Mouse (Mus musculus) MEL (cell line): ENCODE results near the gene Lrtm2. TPM values are rescaled to one million over a fixed set of nuclear protein-coding genes. Genes with fewer than 3 reads are reported as not detected.

ENCODE experiments used
- DNase-seq: peaks from one replicate; pipeline ENCODE4 v3.0.0; 2011; ENCODE audit warnings: low read depth, low spot score
- H3K27ac ChIP-seq: 2 replicates; pipeline ENCODE4 v1.5.1; 2012; ENCODE audit warnings: low read depth, mild to moderate bottlenecking, control low read depth, low read length, moderate library complexity; ENCODE audit not compliant: control insufficient read depth
- H3K27me3 ChIP-seq, 2 experiments: fragments of 150-350 bp in 1 of 2; sonication (generic) in 1 of 2; 2 replicates each; pipeline ENCODE4 v1.6.1; 2012; ENCODE audit warnings: low read length in 2 of 2, mild to moderate bottlenecking in 2 of 2, improper control_type of control experiment in 1 of 2, moderate library complexity in 1 of 2; ENCODE audit not compliant: insufficient read depth in 2 of 2, control insufficient read depth in 1 of 2
- H3K36me3 ChIP-seq, 2 experiments: 2 replicates each; pipeline ENCODE4 v1.6.1; 2012 to 2014; ENCODE audit warnings: low read length in 2 of 2, improper control_type of control experiment in 1 of 2, inconsistent platforms in 1 of 2, mild to moderate bottlenecking in 1 of 2; ENCODE audit not compliant: insufficient read depth in 2 of 2, control insufficient read depth in 1 of 2
- H3K4me1 ChIP-seq, 2 experiments: fragments of 150-350 bp in 1 of 2; sonication (generic) in 1 of 2; 2 replicates each; pipeline ENCODE4 v1.6.1; 2012; ENCODE audit warnings: low read length in 2 of 2, improper control_type of control experiment in 1 of 2, mild to moderate bottlenecking in 1 of 2; ENCODE audit not compliant: insufficient read depth in 2 of 2, control insufficient read depth in 1 of 2
- H3K4me3 ChIP-seq, 2 experiments: fragments of 150-350 bp in 1 of 2; sonication (generic) in 1 of 2; 2 replicates each; pipeline ENCODE4 v1.5.1; 2012; ENCODE audit warnings: low read depth in 2 of 2, low read length in 2 of 2, mild to moderate bottlenecking in 2 of 2, moderate library complexity in 2 of 2, control low read depth in 1 of 2, improper control_type of control experiment in 1 of 2; ENCODE audit not compliant: control insufficient read depth in 1 of 2, insufficient read depth in 1 of 2
- H3K79me2 ChIP-seq: 2 replicates; pipeline ENCODE4 v1.6.1; 2012; ENCODE audit warnings: mild to moderate bottlenecking, low read length, moderate library complexity; ENCODE audit not compliant: control insufficient read depth, poor library complexity, insufficient read depth
- H3K9ac ChIP-seq: 2 replicates; pipeline ENCODE4 v1.6.1; 2012; ENCODE audit warnings: low read depth, mild to moderate bottlenecking, control low read depth, low read length, moderate library complexity; ENCODE audit not compliant: control insufficient read depth, poor library complexity, severe bottlenecking
- H3K9me3 ChIP-seq: fragments of 150-350 bp; sonication (generic); replicated peaks from 2 replicates; pipeline ENCODE4 v1.6.1; 2012; ENCODE audit warnings: mild to moderate bottlenecking, low read length, improper control_type of control experiment, moderate library complexity; ENCODE audit not compliant: insufficient read depth
- CHD1 ChIP-seq: IDR thresholded peaks from 2 replicates; pipeline ENCODE4 v1.6.1; 2012; ENCODE audit warnings: low read depth, mild to moderate bottlenecking, inconsistent platforms, low read length, improper control_type of control experiment
- ETS1 ChIP-seq: IDR thresholded peaks from 2 replicates; pipeline ENCODE4 v1.6.1; 2012; ENCODE audit warnings: low read depth, mild to moderate bottlenecking, inconsistent platforms, low read length, improper control_type of control experiment, moderate library complexity
- GABPA ChIP-seq: IDR thresholded peaks from 2 replicates; pipeline ENCODE4 v1.6.1; 2012; ENCODE audit warnings: low read depth, mild to moderate bottlenecking, inconsistent platforms, low read length, improper control_type of control experiment, moderate library complexity
- KAT2A ChIP-seq: conservative IDR thresholded peaks from 2 replicates; pipeline ENCODE4 v1.6.1; 2012; ENCODE audit warnings: low read depth, low read length, improper control_type of control experiment, inconsistent platforms
- MEF2A ChIP-seq: IDR thresholded peaks from 2 replicates; pipeline ENCODE4 v1.6.1; 2014; ENCODE audit warnings: low read depth, mild to moderate bottlenecking, inconsistent platforms, low read length, improper control_type of control experiment; ENCODE audit not compliant: poor library complexity, insufficient replicate concordance, severe bottlenecking; ENCODE audit errors: extremely low read depth
- MXI1 ChIP-seq: IDR thresholded peaks from 2 replicates; pipeline ENCODE4 v1.6.1; 2011; ENCODE audit warnings: mild to moderate bottlenecking, low read depth, low read length, improper control_type of control experiment
- MYC ChIP-seq: IDR thresholded peaks from 2 replicates; pipeline ENCODE4 v1.6.1; 2011; ENCODE audit warnings: low read depth, mild to moderate bottlenecking, low read length, improper control_type of control experiment, moderate library complexity
- NRF1 ChIP-seq: IDR thresholded peaks from 2 replicates; pipeline ENCODE4 v1.6.1; 2014; ENCODE audit warnings: low read depth, mild to moderate bottlenecking, inconsistent platforms, low read length, improper control_type of control experiment, moderate library complexity; ENCODE audit not compliant: poor library complexity, insufficient read depth, severe bottlenecking
- POLR2A ChIP-seq, 2 experiments: IDR thresholded peaks; 2 replicates each; pipeline ENCODE4 v1.6.1; 2011 to 2012; ENCODE audit warnings: low read length in 2 of 2, mild to moderate bottlenecking in 2 of 2, control low read depth in 1 of 2, improper control_type of control experiment in 1 of 2, low read depth in 1 of 2, moderate library complexity in 1 of 2; ENCODE audit not compliant: control insufficient read depth in 1 of 2, insufficient read depth in 1 of 2, poor library complexity in 1 of 2
- RAD21 ChIP-seq: IDR thresholded peaks from 2 replicates; pipeline ENCODE4 v1.6.1; 2011; ENCODE audit warnings: mild to moderate bottlenecking, low read depth, low read length, improper control_type of control experiment
- RCOR1 ChIP-seq: IDR thresholded peaks from 2 replicates; pipeline ENCODE4 v1.6.1; 2012; ENCODE audit warnings: low read depth, mild to moderate bottlenecking, inconsistent platforms, low read length, improper control_type of control experiment
- SMC3 ChIP-seq: IDR thresholded peaks from 2 replicates; pipeline ENCODE4 v1.6.1; 2011; ENCODE audit warnings: low read depth, low read length, improper control_type of control experiment
- TAL1 ChIP-seq: IDR thresholded peaks from 2 replicates; pipeline ENCODE4 v1.6.1; 2012; ENCODE audit warnings: mild to moderate bottlenecking, inconsistent platforms, low read length, moderate library complexity, mixed read lengths
- TBP ChIP-seq: IDR thresholded peaks from 2 replicates; pipeline ENCODE4 v1.8.0; 2011; ENCODE audit warnings: low read depth, low read length, improper control_type of control experiment
- TCF12 ChIP-seq: IDR thresholded peaks from 2 replicates; pipeline ENCODE4 v1.6.1; 2014; ENCODE audit warnings: low read depth, mild to moderate bottlenecking, inconsistent platforms, low read length, improper control_type of control experiment, moderate library complexity
- ZC3H11A ChIP-seq: IDR thresholded peaks from 2 replicates; pipeline ENCODE4 v1.6.1; 2012; ENCODE audit warnings: low read depth, mild to moderate bottlenecking, inconsistent platforms, low read length, improper control_type of control experiment
- ZMIZ1 ChIP-seq: IDR thresholded peaks from 2 replicates; pipeline ENCODE4 v1.6.1; 2012; ENCODE audit warnings: low read depth, mild to moderate bottlenecking, inconsistent platforms, low read length, improper control_type of control experiment, moderate library complexity
- polyA plus RNA-seq, 2 experiments: library from polyadenylated mRNA; stranded (reverse) in 1 of 2; unstranded in 1 of 2; fragments of >175 nt in 1 of 2; fragments of >200 nt in 1 of 2; gene quantifications; 2 replicates each; pipeline versions ENCODE4 v1.2.1 to v1.2.4; 2012; ENCODE audit warnings: low replicate concordance in 2 of 2, low read depth in 1 of 2; ENCODE audit not compliant: insufficient read length in 2 of 2, insufficient read depth in 1 of 2, missing spikeins in 1 of 2
- total RNA-seq: library from RNA; depleted of rRNA; stranded (reverse); fragments of 300-350 nt; gene quantifications from 2 replicates; pipeline ENCODE4 v1.2.3, GENCODE M21; 2012

Lrtm2 gene
- total and polyA plus RNA-seq, 3 experiments = not detected

DNA sequence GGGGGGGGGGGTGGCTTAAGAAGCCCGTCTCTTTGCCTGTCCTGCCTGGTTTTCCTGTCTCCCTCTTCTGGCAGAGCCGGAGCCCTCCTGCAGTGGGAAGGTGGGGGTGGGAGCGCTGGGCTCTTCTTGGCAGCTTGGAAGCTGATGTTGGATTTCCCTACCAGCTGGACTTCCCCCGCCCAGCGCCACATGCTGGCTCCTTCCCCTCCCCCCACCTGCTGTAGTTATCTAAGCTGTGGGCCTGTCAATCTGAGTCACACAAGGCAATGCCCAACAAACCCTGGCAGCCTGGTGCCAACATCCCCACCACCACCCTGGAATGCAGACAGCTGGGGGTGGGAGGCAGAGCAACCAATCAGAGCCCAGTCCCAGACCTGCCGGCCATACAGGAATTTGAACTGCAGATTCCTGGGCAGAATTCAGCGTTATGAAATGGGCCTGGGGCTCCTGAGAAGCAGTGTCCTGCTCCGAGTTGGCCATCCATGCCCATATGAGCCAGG lies 1.3 kb downstream of the Lrtm2 start:
- Histone ChIP-seq H3K9ac (no peak overlapping the region), H3K4me1 (no peaks in the 10 kb centered on the region), H3K36me3 (no peaks in the 10 kb centered on the region), H3K27me3 (peaks cover 0 to 3% of the 10 kb centered on the region in 2 experiments; a peak in 1 of 4 replicates), H3K27ac (no peak overlapping the region), H3K4me3 (no peak overlapping the region), H3K79me2 (no peaks in the 10 kb centered on the region), H3K9me3 (no peaks in the 10 kb centered on the region)
- DNase-seq = no peak
- no peak for TF ChIP-seq CHD1
- TF ChIP-seq MEF2A = no peak
- no peak for TF ChIP-seq KAT2A
- TF ChIP-seq SMC3 = no peak
- no peak for TF ChIP-seq NRF1
- no peak for TF ChIP-seq RCOR1
- TF ChIP-seq GABPA = no peak
- no peak for TF ChIP-seq ETS1
- TF ChIP-seq TBP = no peak
- no peak for TF ChIP-seq TCF12
- TF ChIP-seq TAL1 = no peak
- TF ChIP-seq MXI1 = no peak
- no peak for TF ChIP-seq ZMIZ1

- no peak overlapping the region for H3K27ac ChIP-seq
- DNase-seq = no peak
- no peaks in the 10 kb centered on the region for H3K36me3 ChIP-seq
- no peak for TF ChIP-seq POLR2A (IDR thresholded peaks at IDR 0.05; ENCODE audit: control insufficient read depth in 1 of 2, insufficient read depth in 1 of 2, low read depth in 1 of 2, low read length in 2 of 2, poor library complexity in 1 of 2)
- no peak for TF ChIP-seq ZC3H11A
- no peak for TF ChIP-seq TAL1
- no peak for TF ChIP-seq RCOR1
- no peak for TF ChIP-seq ETS1
- TF ChIP-seq RAD21 = no peak
- no peak for TF ChIP-seq MYC
- no peaks in the 10 kb centered on the region for H3K9me3 ChIP-seq
- no peak overlapping the region for H3K4me3 ChIP-seq
- H3K79me2 ChIP-seq = no peaks in the 10 kb centered on the region
- no peaks in the 10 kb centered on the region for H3K4me1 ChIP-seq
- peaks cover 0 to 5% of the 10 kb centered on the region in 2 experiments; a peak in 1 of 4 replicates for H3K27me3 ChIP-seq
- no peak overlapping the region for H3K9ac ChIP-seq
These were observed 1.9 kb downstream of the Lrtm2 start for GRCm38 (mm10) chr6:119328521-119329115.
